In the genomic region with DNA sequence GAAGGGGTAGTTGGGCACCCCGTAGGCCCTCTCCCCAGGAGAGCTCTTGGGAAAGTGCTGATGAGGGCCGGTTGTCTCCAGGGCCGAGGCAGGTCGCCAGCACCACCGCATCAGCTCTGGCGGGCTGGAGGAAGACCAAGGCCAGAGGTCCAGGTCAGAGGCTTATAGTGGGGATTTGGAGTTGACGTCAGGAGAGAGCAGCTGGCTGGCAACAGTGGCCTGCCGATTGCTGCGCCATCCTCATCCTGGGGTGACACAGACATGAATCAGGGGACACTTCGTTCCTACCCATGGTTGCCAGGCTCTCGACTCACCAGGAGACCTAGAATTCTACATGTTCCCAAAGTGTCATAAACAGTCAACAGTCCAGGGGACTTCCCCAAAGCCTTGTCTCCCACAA, we compare ENCODE assay signal across 24 mouse cellular contexts. TPM values are rescaled to one million over a fixed set of nuclear protein-coding genes. Genes with fewer than 3 reads are reported as not detected.
"Had no signal": no experiment of that assay in that cellular context is flagged by ENCODE, and none has a peak within 500 bp of the region (broad histone marks: within the 10 kb centered on the region; RNA-seq: fewer than 3 reads in every experiment).

No protein-coding gene starts in this region.

- DNase-seq: kidney, postnatal 25 days; layer of hippocampus, adult 9-11 months; liver; lung, adult 18-20 months; lung, postnatal 14 days; right cerebral cortex, adult 18-20 months; right cerebral cortex, postnatal 14 days; right cerebral cortex, postnatal 4 days; spleen, adult 18-20 months; thymus, postnatal 36 days had no signal

- H3K27me3 ChIP-seq: limb, embryonic 13.5 days; liver, embryonic 15.5 days; lung, embryonic 15.5 days; midbrain, embryonic 13.5 days; neural tube, embryonic 12.5 days; neural tube, embryonic 15.5 days; stomach, embryonic 15.5 days had no signal

- H3K4me3 ChIP-seq: layer of hippocampus, adult 2 months; limb, embryonic 10.5 days; limb, embryonic 13.5 days; liver, embryonic 12.5 days; liver, embryonic 15.5 days; lung, embryonic 15.5 days; midbrain, embryonic 13.5 days; neural tube, embryonic 12.5 days; neural tube, embryonic 15.5 days; stomach, embryonic 15.5 days had no signal

- H3K36me3 ChIP-seq: limb, embryonic 10.5 days; limb, embryonic 13.5 days; liver, embryonic 12.5 days; liver, embryonic 15.5 days; lung, embryonic 15.5 days; midbrain, embryonic 13.5 days; neural tube, embryonic 12.5 days; neural tube, embryonic 15.5 days; stomach, embryonic 15.5 days had no signal

RNA-seq across cellular contexts. Expression of a gene that starts 5.3 kb away (rescaled TPM):
- total RNA-seq: layer of hippocampus, postnatal 25 days had no signal
- polyA plus RNA-seq: liver, embryonic 12.5 days; macrophage had no signal

RNA-seq across cellular contexts. Expression of a gene that starts 10.1 kb away (rescaled TPM):
- total RNA-seq: layer of hippocampus, adult 2 months; layer of hippocampus, postnatal 25 days had no signal
- polyA plus RNA-seq: macrophage had no signal

RNA-seq across cellular contexts. Expression of a gene that starts 34.2 kb away (rescaled TPM):
- total RNA-seq: layer of hippocampus, postnatal 25 days; megakaryocyte, adult 5-6 weeks had no signal
- polyA plus RNA-seq: kidney, embryonic 14.5 days; limb, embryonic 10.5 days; macrophage; stomach, embryonic 15.5 days had no signal
